Mouse (Mus musculus): Measurements from ENCODE around the gene Dzip1. TPM values are rescaled to one million over a fixed set of nuclear protein-coding genes. Genes with fewer than 3 reads are reported as not detected.

The Dzip1 gene
- total and polyA plus RNA-seq, 2 experiments from 2014 or later, result 123 to 440 TPM

DNA sequence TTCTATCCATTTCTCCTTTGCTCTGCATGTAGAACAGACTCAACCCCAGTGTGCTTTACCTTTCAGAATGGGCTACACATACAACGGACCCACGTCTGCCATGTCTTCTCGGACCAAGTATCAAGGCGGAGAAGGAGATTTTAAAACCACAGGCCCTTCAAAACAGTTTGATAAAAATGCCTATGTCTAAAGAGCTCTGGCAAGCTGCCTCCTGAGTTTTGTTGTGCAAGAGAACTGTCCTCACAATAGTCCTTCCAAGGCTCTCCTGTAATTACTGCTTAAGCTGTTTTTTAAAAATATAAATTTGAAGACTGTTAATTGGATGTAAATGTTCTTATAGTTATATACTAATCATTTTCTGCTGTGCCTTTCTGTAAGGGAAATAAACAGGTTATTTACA, 51.1 kb downstream of the Dzip1 start:
- TF ChIP-seq CTCF (IDR thresholded peaks at IDR 0.05), result no peak
- Histone ChIP-seq H3K36me3 (ENCODE audit: insufficient read depth, low read length) (peaks cover 49% of the 10 kb centered on the region), H3K27me3 (ENCODE audit: insufficient read depth, low read length) (no peaks in the 10 kb centered on the region), H3K9me3 (ENCODE audit: low read length) (no peaks in the 10 kb centered on the region), H3K9ac (replicated peaks; ENCODE audit: low read length, poor library complexity, severe bottlenecking) (no peak overlapping the region), H3K4me1 (ENCODE audit: insufficient read depth, low read length) (no peaks in the 10 kb centered on the region), H3K4me3 (ENCODE audit: low read depth, low read length) (no peak overlapping the region), H3K4me2 (ENCODE audit: low read depth, low read length, poor library complexity, severe bottlenecking) (no peak overlapping the region), H3K27ac (ENCODE audit: low read depth, low read length) (no peak overlapping the region)
- WGBS, result 96% methylated on average over 4 of the region's 4 CpGs
- DNase-seq (ENCODE audit: low spot score) (no peak), ATAC-seq (ENCODE audit: low FRiP score) (no peak)

DNA sequence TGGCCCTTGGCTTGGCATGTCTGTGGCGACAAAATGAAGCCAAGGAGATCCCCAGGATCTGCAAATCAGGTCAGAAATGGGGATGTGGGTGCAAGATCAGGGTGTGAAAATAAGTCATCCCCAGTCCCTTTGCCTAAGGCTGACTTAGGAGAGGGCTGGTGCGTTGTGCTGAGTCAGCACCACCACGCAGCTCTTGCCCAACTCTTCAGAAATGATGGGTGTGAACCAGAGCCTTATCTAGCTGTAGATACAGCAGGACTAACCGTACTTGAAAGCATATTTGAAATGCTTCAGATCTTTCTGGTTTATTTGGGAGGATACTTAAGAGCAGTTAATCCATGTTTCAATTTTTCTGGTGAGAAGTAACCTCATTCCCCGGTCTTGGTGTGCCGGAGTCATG, 55.5 kb downstream of the Dzip1 start:
- 86% methylated on average over 6 of the region's 6 CpGs for WGBS
- no peaks in the 10 kb centered on the region for H3K27me3 ChIP-seq (ENCODE audit: insufficient read depth, low read length)
- H3K27ac ChIP-seq (ENCODE audit: low read depth, low read length), result no peak overlapping the region
- H3K4me1 ChIP-seq (ENCODE audit: insufficient read depth, low read length), result no peaks in the 10 kb centered on the region
- H3K9me3 ChIP-seq (ENCODE audit: low read length), result no peaks in the 10 kb centered on the region
- H3K4me2 ChIP-seq (ENCODE audit: low read depth, low read length, poor library complexity, severe bottlenecking), result no peak overlapping the region
- peaks cover 21% of the 10 kb centered on the region; the same call in 1 of the 2 replicates for H3K36me3 ChIP-seq (ENCODE audit: insufficient read depth, low read length)
- TF ChIP-seq CTCF (IDR thresholded peaks at IDR 0.05), result no peak
- ATAC-seq (ENCODE audit: low FRiP score) (no peak), DNase-seq (ENCODE audit: low spot score) (no peak)
- H3K4me3 ChIP-seq (ENCODE audit: low read depth, low read length), result no peak overlapping the region
- no peak overlapping the region for H3K9ac ChIP-seq (replicated peaks; ENCODE audit: low read length, poor library complexity, severe bottlenecking)

DNA sequence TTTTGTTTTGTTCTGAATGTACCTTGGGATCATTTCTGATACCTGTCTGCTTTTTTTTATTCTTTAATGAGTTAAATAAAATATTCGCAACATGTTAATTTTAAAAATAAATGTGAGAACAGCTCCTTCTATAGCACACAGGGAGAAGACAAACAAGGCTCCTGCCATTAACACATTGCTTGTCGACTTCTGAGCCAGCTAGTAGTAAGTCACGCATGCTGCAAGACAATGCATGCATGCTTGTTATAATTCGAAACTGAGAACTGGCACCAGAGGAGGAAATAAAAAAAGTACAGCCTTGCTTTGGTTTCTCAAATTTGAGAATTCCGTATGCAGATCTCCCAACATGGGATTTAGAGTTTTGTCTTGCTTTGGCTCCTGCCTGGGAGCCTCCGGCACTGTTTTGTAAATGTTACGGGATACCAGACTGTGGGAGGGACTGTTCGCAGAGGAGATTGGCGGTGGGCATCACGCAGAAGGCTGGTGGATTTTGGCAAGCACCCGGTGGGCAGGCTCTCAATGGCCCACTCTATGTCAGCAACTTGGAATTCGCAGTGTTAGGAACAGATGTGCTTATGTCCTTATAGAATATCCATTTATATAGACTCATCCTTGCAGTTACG, 57.0 kb downstream of the Dzip1 start:
- Histone ChIP-seq H3K4me1 (ENCODE audit: insufficient read depth, low read length) (no peaks in the 10 kb centered on the region), H3K9ac (replicated peaks; ENCODE audit: low read length, poor library complexity, severe bottlenecking) (no peak overlapping the region), H3K9me3 (ENCODE audit: low read length) (no peaks in the 10 kb centered on the region), H3K27me3 (ENCODE audit: insufficient read depth, low read length) (no peaks in the 10 kb centered on the region), H3K27ac (ENCODE audit: low read depth, low read length) (no peak overlapping the region), H3K4me2 (ENCODE audit: low read depth, low read length, poor library complexity, severe bottlenecking) (no peak overlapping the region), H3K36me3 (ENCODE audit: insufficient read depth, low read length) (peaks cover 8% of the 10 kb centered on the region; the same call in 1 of the 2 replicates), H3K4me3 (ENCODE audit: low read depth, low read length) (no peak overlapping the region)
- no peak for ATAC-seq (ENCODE audit: low FRiP score)
- TF ChIP-seq CTCF (IDR thresholded peaks at IDR 0.05), result no peak
- DNase-seq (ENCODE audit: low spot score), result peak; percentile 35
- 55% methylated on average over 13 of the region's 13 CpGs for WGBS

DNA sequence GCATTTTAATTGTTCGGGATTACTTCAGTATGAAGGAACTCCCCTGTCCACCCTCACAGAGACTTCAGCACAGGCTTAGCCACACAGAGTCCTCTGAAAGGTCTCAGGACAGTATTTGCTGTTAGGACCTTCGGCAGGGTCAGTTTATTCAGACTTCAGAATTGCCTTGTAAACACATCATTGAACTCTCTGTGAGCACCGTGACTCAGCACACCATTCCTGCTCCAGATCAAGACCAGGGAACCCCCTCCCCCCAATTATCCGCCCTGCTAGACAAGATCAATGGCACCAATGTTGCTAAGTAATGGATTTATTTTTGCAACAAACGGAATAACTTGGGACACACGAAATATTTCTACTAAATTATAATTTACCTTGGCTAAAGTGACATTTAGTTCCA, 57.9 kb downstream of the Dzip1 start:
- Histone ChIP-seq H3K4me2 (ENCODE audit: low read depth, low read length, poor library complexity, severe bottlenecking) (no peak overlapping the region), H3K27me3 (ENCODE audit: insufficient read depth, low read length) (no peaks in the 10 kb centered on the region), H3K36me3 (ENCODE audit: insufficient read depth, low read length) (peaks cover 3% of the 10 kb centered on the region; the same call in 1 of the 2 replicates), H3K4me1 (ENCODE audit: insufficient read depth, low read length) (no peaks in the 10 kb centered on the region), H3K9ac (replicated peaks; ENCODE audit: low read length, poor library complexity, severe bottlenecking) (no peak overlapping the region), H3K4me3 (ENCODE audit: low read depth, low read length) (no peak overlapping the region), H3K27ac (ENCODE audit: low read depth, low read length) (no peak overlapping the region), H3K9me3 (ENCODE audit: low read length) (no peaks in the 10 kb centered on the region)
- ATAC-seq (ENCODE audit: low FRiP score) (no peak), DNase-seq (ENCODE audit: low spot score) (no peak)
- no peak for TF ChIP-seq CTCF (IDR thresholded peaks at IDR 0.05)
- WGBS, result 55% methylated on average over 6 of the region's 6 CpGs

DNA sequence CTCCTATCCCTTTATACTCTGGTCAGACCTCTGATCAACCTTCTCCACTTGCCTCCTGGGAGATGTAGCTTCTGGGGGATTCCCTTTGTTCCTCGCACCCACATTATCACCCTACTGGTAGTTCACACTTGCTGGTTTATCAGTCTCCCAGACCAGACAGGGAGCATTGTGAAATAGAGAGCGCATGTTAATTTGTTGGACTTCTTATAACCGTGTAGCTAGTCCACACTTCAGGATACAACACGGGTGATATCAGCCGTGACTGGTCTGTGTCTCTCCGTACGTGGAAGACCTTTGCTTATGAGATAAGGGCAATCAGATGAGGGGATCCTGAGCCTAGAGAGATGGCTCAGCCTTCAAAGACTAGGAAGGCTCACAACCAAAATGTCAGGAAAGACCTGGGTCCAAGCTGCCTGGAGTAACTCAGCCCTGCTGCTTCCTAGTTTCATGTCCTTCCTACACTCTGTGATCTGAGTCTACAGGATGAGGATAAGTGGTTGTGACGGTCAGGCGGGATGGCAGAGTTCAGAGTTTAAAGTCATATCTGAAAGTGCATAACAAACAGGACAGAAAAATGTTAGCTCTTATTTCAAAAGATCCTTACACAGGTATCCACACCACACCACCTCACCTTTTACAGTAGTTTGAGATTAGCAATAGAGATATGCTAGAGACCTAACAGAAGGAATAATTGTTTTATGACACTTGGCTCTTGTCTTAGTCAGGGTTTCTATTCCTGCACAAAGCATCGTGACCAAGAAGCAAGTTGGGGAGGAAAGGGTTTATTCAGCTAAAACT, 59.0 kb downstream of the Dzip1 start:
- 92% methylated on average over 10 of the region's 10 CpGs for WGBS
- Histone ChIP-seq H3K9ac (replicated peaks; ENCODE audit: low read length, poor library complexity, severe bottlenecking) (no peak overlapping the region), H3K4me2 (ENCODE audit: low read depth, low read length, poor library complexity, severe bottlenecking) (no peak overlapping the region), H3K36me3 (ENCODE audit: insufficient read depth, low read length) (no peaks in the 10 kb centered on the region), H3K27ac (ENCODE audit: low read depth, low read length) (no peak overlapping the region), H3K4me3 (ENCODE audit: low read depth, low read length) (no peak overlapping the region), H3K27me3 (ENCODE audit: insufficient read depth, low read length) (no peaks in the 10 kb centered on the region), H3K9me3 (ENCODE audit: low read length) (no peaks in the 10 kb centered on the region), H3K4me1 (ENCODE audit: insufficient read depth, low read length) (no peaks in the 10 kb centered on the region)
- TF ChIP-seq CTCF (IDR thresholded peaks at IDR 0.05), result no peak
- ATAC-seq (ENCODE audit: low FRiP score) (no peak), DNase-seq (ENCODE audit: low spot score) (no peak)

DNA sequence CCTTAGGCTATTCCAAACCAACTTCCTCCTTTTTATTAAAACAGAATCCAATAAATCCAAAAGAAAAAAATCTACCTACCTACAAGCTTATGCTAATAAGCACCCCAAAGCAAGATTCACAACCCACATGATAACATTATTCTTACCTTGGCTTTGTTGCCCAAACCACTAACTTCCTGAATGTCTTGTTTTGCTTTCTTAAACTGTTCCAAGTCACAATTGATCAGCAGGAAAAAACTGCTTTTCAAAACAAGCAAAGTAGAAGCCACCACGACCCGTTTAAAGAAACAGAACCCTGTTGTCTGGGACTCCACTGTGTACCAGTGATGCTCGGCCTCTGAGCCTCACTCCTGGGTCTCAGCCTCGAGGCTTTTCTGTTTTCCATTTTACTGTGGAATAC, 60.4 kb downstream of the Dzip1 start:
- Histone ChIP-seq H3K9me3 (ENCODE audit: low read length) (no peaks in the 10 kb centered on the region), H3K9ac (replicated peaks; ENCODE audit: low read length, poor library complexity, severe bottlenecking) (no peak overlapping the region)
- no peak for TF ChIP-seq CTCF (IDR thresholded peaks at IDR 0.05)

More for the DNA sequence above, 60.4 kb downstream of the Dzip1 start:
- WGBS, result 51% methylated on average over 4 of the region's 4 CpGs
- H3K4me1 ChIP-seq (ENCODE audit: insufficient read depth, low read length), result no peaks in the 10 kb centered on the region
- no peaks in the 10 kb centered on the region for H3K36me3 ChIP-seq (ENCODE audit: insufficient read depth, low read length)
- no peak for ATAC-seq (ENCODE audit: low FRiP score)
- H3K27ac ChIP-seq (ENCODE audit: low read depth, low read length), result no peak overlapping the region
- DNase-seq (ENCODE audit: low spot score), result no peak
- H3K4me2 ChIP-seq (ENCODE audit: low read depth, low read length, poor library complexity, severe bottlenecking), result no peak overlapping the region
- no peaks in the 10 kb centered on the region for H3K27me3 ChIP-seq (ENCODE audit: insufficient read depth, low read length)
- no peak overlapping the region for H3K4me3 ChIP-seq (ENCODE audit: low read depth, low read length)
